Mouse (Mus musculus): Measurements from ENCODE around the gene Msmp.

DNA sequence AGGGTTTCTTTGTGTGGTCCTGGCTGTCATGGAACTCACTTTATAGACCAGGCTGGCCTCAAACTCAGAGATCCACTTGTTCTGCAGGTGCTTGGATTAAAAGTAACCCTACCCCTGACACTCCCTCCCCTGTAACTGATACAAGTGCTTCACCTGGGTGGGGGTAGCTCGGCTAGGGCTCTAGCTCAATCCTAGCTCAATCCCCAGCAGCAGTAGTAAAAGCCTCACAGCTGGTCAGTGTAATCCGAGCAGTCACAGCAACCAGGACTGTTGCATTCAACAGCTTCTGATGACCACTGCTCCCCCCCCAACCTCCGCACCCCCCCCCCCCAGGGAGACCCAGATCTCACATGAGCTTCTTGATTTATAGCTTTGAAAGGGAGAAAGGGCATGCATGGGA, 42.2 kb downstream of the Msmp start:
- TF ChIP-seq GATA1 (IDR thresholded peaks at IDR 0.05; ENCODE audit: borderline replicate concordance, low read length), result no peak
- TF ChIP-seq FLI1 (IDR thresholded peaks at IDR 0.05; ENCODE audit: low read length), result no peak

Data from megakaryocyte, embryonic 14.5 days (primary cell).